Mouse (Mus musculus) C2C12 (cell line): ENCODE data around the gene Fras1.

ENCODE experiments used
- CTCF ChIP-seq: IDR thresholded peaks from one replicate; pipeline ENCODE4 v1.5.1; 2011; ENCODE audit not compliant: control insufficient read depth, insufficient read depth, insufficient read length
- FOSL1 ChIP-seq: IDR thresholded peaks from one replicate; pipeline ENCODE4 v1.8.0; 2011; ENCODE audit warnings: mild to moderate bottlenecking, low read length; ENCODE audit not compliant: poor library complexity, insufficient read depth, severe bottlenecking
- MYOD1 ChIP-seq: IDR thresholded peaks from one replicate; pipeline ENCODE4 v1.6.1; 2011; ENCODE audit warnings: low read depth; ENCODE audit not compliant: control insufficient read depth, insufficient read length
- MYOG ChIP-seq: IDR thresholded peaks from one replicate; pipeline ENCODE4 v1.6.1; 2011; ENCODE audit not compliant: control insufficient read depth, insufficient read length; ENCODE audit errors: extremely low read depth
- USF1 ChIP-seq: IDR thresholded peaks from one replicate; pipeline ENCODE4 v1.6.1; 2011; ENCODE audit warnings: low read depth, mild to moderate bottlenecking, control low read depth, moderate library complexity

DNA sequence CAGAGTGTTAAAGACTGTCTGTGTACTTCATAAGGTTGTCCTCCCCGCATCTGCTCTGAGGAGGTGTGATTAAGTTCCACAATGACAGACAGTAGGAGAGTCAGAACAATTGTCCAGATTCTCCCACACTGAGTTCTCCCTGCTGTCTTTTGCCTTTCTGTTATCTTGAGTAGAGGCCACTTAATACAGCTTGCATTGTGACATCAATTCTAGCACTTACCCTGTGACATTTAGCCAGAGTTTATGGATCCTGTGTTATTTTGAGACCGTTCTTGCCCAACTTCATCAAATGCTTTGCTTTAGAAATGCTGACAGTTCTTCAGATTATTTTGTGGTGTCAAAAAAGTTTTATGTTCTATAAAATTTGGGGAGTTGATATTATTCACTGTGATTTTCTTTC, 81.5 kb downstream of the Fras1 start:
- no peak for TF ChIP-seq CTCF
- TF ChIP-seq USF1 = no peak
- no peak for TF ChIP-seq MYOD1
- TF ChIP-seq FOSL1 = no peak
- no peak for TF ChIP-seq MYOG
